Mouse (Mus musculus) small intestine, adult 2 months (tissue): ENCODE measurements around the gene Ror1.

Source experiments
- CTCF ChIP-seq: fragments of 200-500 bp; IDR thresholded peaks from 2 replicates; pipeline ENCODE4 v1.5.1; 2012; ENCODE audit warnings: low read depth, mild to moderate bottlenecking, control low read depth, inconsistent platforms, low read length, moderate library complexity, mixed read lengths; ENCODE audit not compliant: insufficient replicate concordance, insufficient read length; ENCODE audit errors: extremely low read depth
- POLR2A ChIP-seq: fragments of 200-500 bp; IDR thresholded peaks from 2 replicates; pipeline ENCODE4 v1.6.1; 2012; ENCODE audit warnings: low read depth, mild to moderate bottlenecking, control low read depth, inconsistent platforms, low read length, moderate library complexity

DNA sequence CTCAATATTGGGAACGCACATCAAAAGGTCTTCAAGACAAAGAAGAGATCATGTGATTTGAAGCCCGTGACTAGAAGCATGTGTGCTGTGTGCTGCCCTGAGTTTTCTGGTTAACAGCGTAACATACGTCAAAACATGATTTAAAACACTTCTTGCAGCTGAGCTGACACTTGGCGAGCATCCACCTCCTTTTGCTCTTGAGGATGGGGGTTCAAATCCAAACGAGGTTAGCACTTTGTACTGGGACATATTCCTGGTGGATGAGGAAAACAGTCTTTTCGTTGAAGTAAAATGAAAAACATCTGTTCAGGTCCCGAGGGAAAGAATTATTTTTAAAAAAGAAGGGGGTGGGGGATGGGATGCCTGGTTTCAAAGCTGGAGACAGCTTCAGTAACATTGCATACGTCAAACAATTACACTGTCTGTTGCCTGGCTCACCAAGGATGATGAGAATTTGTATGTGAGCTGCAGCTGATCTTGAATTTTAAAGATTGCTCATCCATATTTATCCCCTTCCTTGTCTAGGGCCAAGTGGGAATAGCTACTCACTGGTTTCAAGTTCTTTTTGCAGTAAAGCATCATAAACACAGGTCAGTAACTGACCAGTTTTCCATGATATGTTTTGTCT, 367.0 kb downstream of the Ror1 start:
- TF ChIP-seq CTCF (no peak), POLR2A (no peak)
